Mouse (Mus musculus) megakaryocyte, embryonic 14.5 days (primary cell): Measurements from ENCODE around the gene Arhgap8.

Experiments
- FLI1 ChIP-seq: IDR thresholded peaks from 2 replicates; pipeline ENCODE4 v1.6.1; 2012; ENCODE audit warnings: low read length, inconsistent platforms, mixed read lengths
- GATA1 ChIP-seq: IDR thresholded peaks from 3 replicates; pipeline ENCODE4 v1.6.1; 2012; ENCODE audit warnings: mixed read lengths, low read length, inconsistent platforms, borderline replicate concordance

- TF ChIP-seq GATA1 (no peak), FLI1 (no peak)
Measured at GRCm38 (mm10) chr15:84766621-84767020, 46.8 kb downstream of the Arhgap8 start.
